Mouse (Mus musculus) testis, adult 2 months (tissue): ENCODE data around the gene Bok.

Source experiments
- CTCF ChIP-seq: fragments of 200-500 bp; IDR thresholded peaks from 2 replicates; pipeline ENCODE4 v1.5.1; 2012; ENCODE audit warnings: low read depth, mild to moderate bottlenecking, inconsistent platforms, low read length, moderate library complexity; ENCODE audit not compliant: control insufficient read depth, insufficient read depth, insufficient replicate concordance
- POLR2A ChIP-seq: fragments of 200-500 bp; IDR thresholded peaks from 2 replicates; pipeline ENCODE4 v1.6.1; 2012; ENCODE audit warnings: low read depth, mild to moderate bottlenecking, inconsistent platforms, low read length, moderate library complexity; ENCODE audit not compliant: control insufficient read depth

DNA sequence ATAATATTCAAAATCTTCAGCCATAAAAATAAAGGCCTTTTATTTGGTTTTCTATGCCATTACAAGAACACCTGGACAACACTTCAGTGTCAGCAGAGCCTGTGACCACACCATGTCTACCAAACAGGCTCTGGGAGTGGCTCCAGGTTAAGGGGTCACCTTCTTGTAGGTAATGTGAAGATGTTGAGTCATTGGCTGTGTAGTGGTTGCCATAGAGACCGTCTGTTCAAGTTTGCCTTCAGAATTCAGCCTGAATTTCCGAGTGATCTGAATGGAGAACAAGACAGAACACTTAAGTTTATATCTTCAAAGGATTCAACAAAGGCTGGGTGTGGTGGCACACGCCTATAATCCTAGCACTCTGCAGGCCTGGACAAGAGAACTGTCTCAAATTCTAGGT lies 19.9 kb downstream of the Bok start:
- no peak for TF ChIP-seq CTCF
- TF ChIP-seq POLR2A: no peak
